Mouse (Mus musculus): Measurements from ENCODE around the gene Itga8. TPM values are rescaled to one million over a fixed set of nuclear protein-coding genes. Genes with fewer than 3 reads are reported as not detected.

The Itga8 gene
- polyA plus RNA-seq, 3 experiments from 2014 or later, result not detected

DNA sequence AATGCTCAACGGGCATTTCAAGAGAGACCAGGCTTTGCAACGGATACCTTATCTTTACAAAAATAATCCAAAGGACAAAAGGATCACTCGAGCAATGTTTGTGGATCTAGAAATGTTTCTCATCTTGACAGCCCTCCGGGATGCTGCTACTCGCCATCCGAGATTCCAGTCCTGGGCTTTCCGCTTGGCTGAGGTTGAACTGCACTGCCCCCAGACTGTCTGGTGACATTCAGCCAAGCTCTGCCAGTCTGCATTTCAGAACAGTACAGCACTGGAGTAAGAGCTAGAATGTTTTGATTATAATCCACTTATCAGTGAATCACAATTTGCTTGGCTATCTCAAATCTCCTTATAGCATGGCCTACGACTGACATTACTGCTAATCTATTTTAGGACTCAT is 8.3 kb downstream of the Itga8 start:
- ATAC-seq, result no peak

GRCm38 (mm10) chr2:12292023-12292820 is 9.5 kb downstream of the Itga8 start:
- ATAC-seq, result no peak

GRCm38 (mm10) chr2:12290235-12290634 is 11.5 kb downstream of the Itga8 start:
- no peak for ATAC-seq

DNA sequence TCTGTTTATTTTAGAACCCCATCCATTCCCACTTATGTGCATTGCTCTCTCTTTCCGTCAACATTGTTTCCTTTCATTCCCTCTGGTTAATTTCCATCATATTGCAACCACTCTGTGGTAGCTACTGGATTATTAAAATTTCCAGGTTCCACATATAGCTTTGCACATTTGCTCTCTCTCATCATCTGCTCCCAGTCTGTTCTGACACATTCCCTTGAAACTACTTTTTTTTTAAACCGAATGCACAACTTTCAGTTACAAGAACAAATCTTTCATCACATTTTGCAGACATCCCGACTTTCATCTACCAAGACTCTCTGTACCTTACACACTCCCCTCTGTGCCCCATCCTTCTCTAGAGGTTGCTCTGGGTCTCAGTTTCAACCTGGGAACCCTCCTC is 13.9 kb downstream of the Itga8 start:
- ATAC-seq, result no peak

DNA sequence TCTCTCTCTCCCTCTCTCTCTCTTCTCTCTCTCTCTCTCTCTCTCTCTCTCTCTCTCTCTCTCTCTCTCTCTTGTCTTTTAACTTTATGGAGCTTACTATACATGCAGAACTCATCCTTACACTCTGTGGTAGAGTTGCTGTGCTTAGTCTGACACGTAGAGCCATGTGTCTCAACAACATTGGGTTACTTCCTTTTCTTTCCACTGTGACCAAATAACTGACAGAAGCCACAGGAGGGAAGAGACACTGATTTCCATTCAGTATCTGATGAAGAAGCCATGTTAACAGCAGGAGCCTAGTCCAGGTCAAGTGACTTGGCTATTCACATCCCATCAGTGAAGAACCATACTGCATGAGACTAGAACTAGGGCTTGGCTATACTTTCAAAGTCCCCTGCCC is 21.1 kb downstream of the Itga8 start:
- no peak for ATAC-seq

DNA sequence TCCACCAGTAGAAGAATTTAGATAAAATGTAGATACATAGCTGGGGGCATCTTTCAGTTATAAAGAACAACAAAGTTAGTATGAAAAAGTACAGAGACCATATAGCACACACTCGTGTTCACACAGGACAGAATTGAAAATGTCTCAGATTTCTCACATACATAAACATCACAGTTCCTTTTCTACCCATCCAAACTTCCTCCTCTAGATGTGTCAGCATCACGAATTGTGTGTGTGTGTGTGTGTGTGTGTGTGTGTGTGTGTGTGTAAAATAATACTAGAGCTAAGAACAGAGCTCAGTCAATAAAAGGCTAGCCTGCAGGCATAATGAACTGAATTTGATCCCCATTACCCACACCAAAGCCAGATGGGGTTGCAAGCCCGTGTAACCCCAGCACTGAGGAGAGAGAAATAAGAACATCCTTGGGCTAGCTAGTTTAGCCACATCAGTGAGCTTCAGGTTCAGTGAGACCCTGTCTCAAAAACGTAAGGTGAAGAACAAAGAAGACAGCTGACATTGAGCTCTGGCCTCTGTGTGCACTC is 22.6 kb downstream of the Itga8 start:
- no peak for ATAC-seq

GRCm38 (mm10) chr2:12256635-12257317 is 44.9 kb downstream of the Itga8 start:
- no peak for ATAC-seq

DNA sequence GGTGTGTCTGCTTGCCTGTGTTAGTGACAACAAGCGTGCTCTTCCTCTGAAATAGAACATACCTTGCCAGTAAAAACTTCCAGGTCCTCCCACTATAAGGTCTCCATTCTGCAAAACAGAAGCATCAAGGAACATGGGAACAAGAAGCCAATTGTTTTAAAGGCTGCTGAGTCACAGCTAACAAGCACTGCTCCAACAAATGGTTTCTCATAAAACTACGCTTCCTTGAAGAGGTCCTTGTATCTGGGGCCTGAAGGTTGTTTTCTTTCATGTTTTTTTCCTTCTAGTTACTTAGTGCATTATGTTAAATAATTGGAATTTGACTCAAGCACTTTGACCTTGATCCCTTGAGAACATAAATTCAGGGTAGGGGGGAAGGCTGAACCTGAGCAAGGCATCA is 45.8 kb downstream of the Itga8 start:
- no peak for ATAC-seq

DNA sequence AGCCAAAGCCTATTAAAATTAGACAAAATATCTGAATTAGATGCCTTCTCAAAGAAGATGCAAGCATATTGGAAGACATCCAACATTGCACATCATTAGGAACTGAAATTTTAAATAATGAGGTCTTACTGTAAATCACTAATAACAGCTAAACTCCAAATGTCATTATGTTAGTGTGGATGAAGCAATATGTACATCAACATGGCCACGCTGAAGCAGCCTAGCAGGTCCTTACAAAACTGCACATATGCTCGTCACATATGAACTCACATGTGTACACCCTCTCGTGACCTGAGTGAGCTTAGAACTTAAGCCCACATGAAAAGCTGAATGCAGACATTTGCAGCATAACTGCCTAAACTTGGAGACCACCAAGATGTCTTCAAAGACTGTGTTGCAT is 66.4 kb downstream of the Itga8 start:
- ATAC-seq, result no peak

- ATAC-seq, result no peak
Measured at GRCm38 (mm10) chr2:12229721-12230120, 72.0 kb downstream of the Itga8 start.

DNA sequence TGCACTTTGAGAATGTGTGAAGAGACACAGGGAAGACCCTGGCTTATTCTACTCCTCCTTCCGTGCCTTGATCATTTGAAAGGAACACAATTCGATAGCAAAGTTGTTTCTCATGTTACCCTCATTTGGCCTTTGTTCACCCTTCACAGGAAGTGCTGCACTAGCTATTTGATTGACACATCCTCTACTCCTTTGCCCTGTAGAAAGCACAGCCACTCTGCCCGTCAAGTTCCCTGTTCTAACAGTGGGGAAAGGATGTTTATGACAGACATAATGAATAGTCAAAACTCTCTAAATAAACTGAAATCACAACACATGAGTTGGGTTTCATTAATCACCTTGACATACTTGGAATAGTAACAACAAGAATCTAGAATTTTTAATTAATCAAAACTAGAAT is 73.4 kb downstream of the Itga8 start:
- ATAC-seq, result no peak

GRCm38 (mm10) chr2:12227243-12227642 is 74.5 kb downstream of the Itga8 start:
- ATAC-seq, result no peak

DNA sequence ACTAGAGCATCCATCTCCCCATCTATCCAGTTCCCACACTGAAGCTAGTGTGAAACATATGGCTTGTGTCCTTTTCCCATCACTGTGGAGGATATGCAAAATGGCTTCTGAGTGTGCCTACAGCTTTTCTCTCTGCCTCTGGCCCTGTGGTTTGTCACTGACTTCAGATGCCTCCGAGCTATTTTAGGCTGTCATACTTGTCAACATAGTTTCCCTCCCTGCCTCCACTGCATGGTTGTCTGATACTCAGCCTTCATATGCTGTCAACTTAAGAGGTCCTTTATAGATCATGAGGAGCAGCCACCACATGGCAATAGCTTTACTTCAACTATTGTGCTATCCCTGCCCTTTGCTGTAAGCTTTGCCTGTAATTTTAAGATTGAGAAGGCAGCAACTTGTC is 75.4 kb downstream of the Itga8 start:
- ATAC-seq, result no peak

DNA sequence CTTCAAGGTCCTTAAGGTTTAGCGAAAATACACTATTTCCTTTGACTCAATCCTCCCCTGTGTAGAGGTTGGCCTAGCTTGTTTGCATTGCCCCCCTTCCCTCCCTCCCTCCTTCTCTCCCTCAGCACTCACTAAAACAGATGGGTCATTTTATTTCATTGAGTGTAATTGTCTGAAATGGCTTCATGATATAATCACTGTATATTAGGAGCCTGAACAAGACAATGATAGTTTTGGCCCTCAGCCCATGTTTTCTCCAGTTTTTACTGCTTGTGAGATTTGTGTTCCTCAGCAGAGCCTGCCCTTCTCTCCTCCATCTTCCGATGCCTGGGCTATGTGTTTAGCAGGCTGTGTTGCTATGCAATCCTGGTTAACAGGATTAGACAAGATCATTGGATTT is 80.1 kb downstream of the Itga8 start:
- ATAC-seq, result no peak

GRCm38 (mm10) chr2:12213464-12213790 is 88.3 kb downstream of the Itga8 start:
- no peak for ATAC-seq

DNA sequence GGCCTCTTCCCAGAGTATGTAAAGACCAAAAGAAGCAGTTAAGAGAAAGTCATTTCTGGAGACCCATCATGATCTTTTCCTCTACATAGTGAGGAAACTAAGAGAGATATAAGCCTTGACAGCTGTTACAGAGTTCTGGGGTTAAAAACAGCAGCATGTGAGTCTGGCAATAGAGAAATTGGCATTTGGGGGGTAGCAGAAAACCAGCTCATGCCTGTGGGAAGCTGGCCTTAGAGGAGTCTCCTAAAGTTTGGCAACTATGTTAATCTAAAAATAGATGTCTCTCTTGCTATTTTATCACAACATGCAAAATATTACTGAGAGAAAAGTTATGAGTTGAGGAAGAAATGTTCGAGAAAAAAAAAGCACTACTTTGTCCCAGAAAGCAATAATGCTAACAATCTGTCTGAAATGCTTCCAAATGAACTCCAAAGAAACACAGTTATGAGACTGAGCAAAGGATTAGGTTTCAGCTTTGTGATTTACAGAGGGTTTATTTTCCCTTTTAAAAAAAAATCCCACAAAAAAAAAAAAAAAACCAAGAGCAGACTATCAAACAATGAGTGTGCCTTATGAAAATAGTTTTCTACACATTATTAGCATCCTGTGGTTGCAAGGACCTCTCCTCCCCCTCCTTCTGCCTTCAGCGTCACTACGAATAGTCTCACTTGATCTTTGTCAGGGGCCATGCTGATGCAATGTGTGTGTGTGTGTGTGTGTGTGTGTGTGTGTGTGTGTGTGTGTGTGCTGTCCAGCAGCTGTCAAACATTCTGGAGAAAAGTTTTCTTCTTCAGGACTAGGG is 88.9 kb downstream of the Itga8 start:
- no peak for ATAC-seq

DNA sequence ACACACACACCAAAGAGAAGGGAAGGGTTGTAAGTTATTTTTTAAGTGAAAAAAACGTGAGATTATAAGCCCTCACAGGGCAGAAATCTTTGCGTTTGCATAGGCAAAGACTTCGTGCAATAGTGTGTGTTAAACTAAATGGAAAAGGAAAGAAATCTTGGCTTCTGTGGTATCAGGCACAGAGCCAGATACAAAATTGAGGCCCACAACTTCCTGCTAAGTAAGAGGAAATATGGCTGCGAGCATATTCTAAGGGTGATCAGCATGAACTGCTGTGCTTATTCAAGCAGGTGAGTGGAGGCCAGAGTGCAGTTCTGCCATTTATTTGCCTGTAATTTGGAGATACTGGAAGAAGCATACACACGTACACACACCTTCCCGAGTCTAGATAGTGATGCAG is 93.6 kb downstream of the Itga8 start:
- no peak for ATAC-seq

DNA sequence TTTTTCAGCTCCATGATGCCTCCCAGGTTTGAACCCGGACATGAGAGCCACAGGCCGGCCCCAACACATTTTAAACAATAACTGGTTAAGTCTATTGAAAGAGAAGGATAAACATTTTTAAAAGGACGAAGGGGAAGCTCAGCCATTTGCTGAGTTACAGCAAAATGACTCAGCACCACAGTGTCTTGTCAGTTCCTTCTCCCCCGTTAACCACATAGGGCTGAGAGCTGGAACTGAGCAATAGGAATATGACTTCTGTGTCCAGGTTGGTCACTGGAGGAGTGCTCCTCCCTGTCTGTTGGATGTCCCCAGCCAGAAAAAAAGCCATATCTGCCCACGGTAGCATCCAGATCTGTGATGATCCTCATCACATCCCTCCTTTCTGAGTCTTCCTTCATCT is 95.4 kb downstream of the Itga8 start:
- no peak for ATAC-seq

GRCm38 (mm10) chr2:12205875-12206274 is 95.8 kb downstream of the Itga8 start:
- ATAC-seq, result no peak

DNA sequence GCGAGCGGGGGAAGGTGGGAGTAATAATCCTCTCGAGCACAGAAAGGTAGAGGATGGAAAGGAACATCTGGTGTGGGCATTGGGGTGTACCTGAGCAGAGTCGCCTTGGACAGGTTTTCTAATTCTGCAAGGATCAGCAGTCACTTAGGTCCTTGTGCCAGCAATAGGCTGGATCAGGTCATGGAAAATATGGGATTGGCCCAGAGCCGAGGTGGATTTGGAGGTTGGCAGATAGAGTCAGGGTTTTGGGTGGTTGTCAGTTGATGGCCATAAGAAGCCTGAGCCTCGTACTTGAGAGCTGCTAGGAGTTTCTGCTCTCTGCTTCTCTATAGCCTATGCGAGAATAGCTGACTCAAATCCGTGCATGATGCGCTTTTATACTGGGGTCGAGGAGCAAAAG is 98.5 kb downstream of the Itga8 start:
- no peak for ATAC-seq

DNA sequence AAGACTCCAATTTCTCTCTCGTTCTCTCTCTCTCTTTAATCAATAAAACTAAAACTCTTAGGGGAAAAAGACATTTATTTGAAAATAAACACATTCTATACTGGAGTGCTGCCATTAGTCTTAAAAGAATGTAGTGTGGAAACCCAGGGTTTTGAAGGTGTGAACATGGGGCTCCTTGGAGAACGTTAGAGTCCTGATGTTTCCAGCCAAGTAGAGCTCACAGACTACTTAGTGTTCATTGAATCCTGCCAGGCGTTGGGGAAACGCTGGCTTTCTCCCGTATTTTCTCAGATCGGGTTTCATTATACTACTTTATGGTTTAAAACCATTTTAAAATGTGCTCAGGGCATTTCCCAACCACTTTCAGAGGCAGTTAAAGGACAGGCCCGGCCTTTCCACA is 103.0 kb downstream of the Itga8 start:
- no peak for ATAC-seq

GRCm38 (mm10) chr2:12198214-12198613 is 103.5 kb downstream of the Itga8 start:
- ATAC-seq, result no peak

- ATAC-seq, result no peak
Measured at GRCm38 (mm10) chr2:12197711-12198110, 104.0 kb downstream of the Itga8 start.

Measured in inflammation-experienced regulatory T-cells, adult 6 months (primary cell).